Mouse (Mus musculus) CH12.LX (cell line): ENCODE results near the gene Gdpd5. TPM values are rescaled to one million over a fixed set of nuclear protein-coding genes. Genes with fewer than 3 reads are reported as not detected.

ENCODE experiments used
- DNase-seq: peaks from one replicate; pipeline ENCODE4 v3.0.0-alpha.2; 2013; ENCODE audit errors: extremely low read depth
- H3K27ac ChIP-seq: 2 replicates; pipeline ENCODE4 v1.5.1; 2012; ENCODE audit warnings: low read depth, mild to moderate bottlenecking, control low read depth, moderate library complexity; ENCODE audit not compliant: insufficient read depth
- H3K27me3 ChIP-seq: replicated peaks from 2 replicates; pipeline ENCODE3; 2012; ENCODE audit warnings: inconsistent platforms
- H3K36me3 ChIP-seq, 2 experiments: replicated peaks in 1 of 2; 2 replicates each; pipeline versions ENCODE3 to v1.6.1; 2012; ENCODE audit warnings: inconsistent platforms in 1 of 2, low read length in 1 of 2, mild to moderate bottlenecking in 1 of 2, mixed read lengths in 1 of 2, moderate library complexity in 1 of 2; ENCODE audit not compliant: control insufficient read depth in 1 of 2, insufficient read depth in 1 of 2
- H3K4me1 ChIP-seq, 2 experiments: 2 replicates each; pipeline ENCODE4 v1.6.1; 2012; ENCODE audit warnings: inconsistent platforms in 1 of 2, moderate library complexity in 1 of 2; ENCODE audit not compliant: insufficient read depth in 2 of 2, control insufficient read depth in 1 of 2
- H3K4me2 ChIP-seq: 2 replicates; pipeline ENCODE4 v1.6.1; 2012; ENCODE audit warnings: low read depth, mild to moderate bottlenecking, control low read depth; ENCODE audit not compliant: poor library complexity, insufficient read depth, severe bottlenecking
- H3K4me3 ChIP-seq, 3 experiments: fragments of 150-350 bp in 1 of 3; sonication (generic) in 1 of 3; replicated peaks in 1 of 3; 2 replicates each; pipeline versions ENCODE3 to v1.5.1; 2011 to 2012; ENCODE audit warnings: low read depth in 2 of 3, low read length in 2 of 3, mild to moderate bottlenecking in 2 of 3, moderate library complexity in 2 of 3, control low read depth in 1 of 3, improper control_type of control experiment in 1 of 3, inconsistent platforms in 1 of 3, mixed read lengths in 1 of 3; ENCODE audit not compliant: poor library complexity in 1 of 3
- H3K79me2 ChIP-seq: replicated peaks from 2 replicates; pipeline ENCODE4 v1.6.1; 2012; ENCODE audit warnings: mild to moderate bottlenecking, moderate library complexity; ENCODE audit not compliant: control insufficient read depth, poor library complexity, insufficient read depth, severe bottlenecking; ENCODE audit errors: extremely low read depth
- H3K9ac ChIP-seq: 2 replicates; pipeline ENCODE4 v1.6.1; 2012; ENCODE audit warnings: low read depth, mild to moderate bottlenecking, control low read depth, moderate library complexity; ENCODE audit not compliant: insufficient read depth
- H3K9me3 ChIP-seq: replicated peaks from 2 replicates; pipeline ENCODE3; 2012; ENCODE audit warnings: low read length, inconsistent platforms, mixed read lengths
- BHLHE40 ChIP-seq: IDR thresholded peaks from 2 replicates; pipeline ENCODE4 v1.6.1; 2011; ENCODE audit warnings: mild to moderate bottlenecking, low read depth, low read length, improper control_type of control experiment
- CHD1 ChIP-seq: IDR thresholded peaks from 2 replicates; pipeline ENCODE4 v1.6.1; 2012; ENCODE audit warnings: low read depth, low read length, improper control_type of control experiment, inconsistent platforms
- CHD2 ChIP-seq: IDR thresholded peaks from 2 replicates; pipeline ENCODE4 v1.6.1; 2011; ENCODE audit warnings: low read length, improper control_type of control experiment
- E2F4 ChIP-seq: IDR thresholded peaks from 2 replicates; pipeline ENCODE4 v1.6.1; 2011; ENCODE audit warnings: low read depth, low read length, improper control_type of control experiment; ENCODE audit not compliant: insufficient replicate concordance
- ELF1 ChIP-seq: IDR thresholded peaks from 2 replicates; pipeline ENCODE4 v1.6.1; 2014; ENCODE audit warnings: low read depth, mild to moderate bottlenecking, inconsistent platforms, low read length, improper control_type of control experiment
- EP300 ChIP-seq: IDR thresholded peaks from 2 replicates; pipeline ENCODE4 v1.6.1; 2011; ENCODE audit warnings: low read length, improper control_type of control experiment
- ETS1 ChIP-seq: conservative IDR thresholded peaks from 2 replicates; pipeline ENCODE4 v1.6.1; 2012; ENCODE audit warnings: low read depth, mild to moderate bottlenecking, inconsistent platforms, low read length, improper control_type of control experiment, moderate library complexity
- GABPA ChIP-seq: IDR thresholded peaks from 2 replicates; pipeline ENCODE4 v1.6.1; 2012; ENCODE audit warnings: low read depth, low read length, improper control_type of control experiment, inconsistent platforms; ENCODE audit not compliant: insufficient replicate concordance
- HCFC1 ChIP-seq: IDR thresholded peaks from 2 replicates; pipeline ENCODE4 v1.6.1; 2012; ENCODE audit warnings: low read depth, mild to moderate bottlenecking, inconsistent platforms, low read length, improper control_type of control experiment
- IRF4 ChIP-seq: IDR thresholded peaks from 2 replicates; pipeline ENCODE4 v1.6.1; 2014; ENCODE audit warnings: low read depth, mild to moderate bottlenecking, inconsistent platforms, low read length, improper control_type of control experiment
- KAT2A ChIP-seq: IDR thresholded peaks from 2 replicates; pipeline ENCODE4 v1.6.1; 2012; ENCODE audit warnings: low read length, improper control_type of control experiment, inconsistent platforms; ENCODE audit not compliant: insufficient replicate concordance
- MAFK ChIP-seq: IDR thresholded peaks from 2 replicates; pipeline ENCODE4 v1.6.1; 2011; ENCODE audit warnings: low read length, improper control_type of control experiment; ENCODE audit not compliant: insufficient replicate concordance
- MAX ChIP-seq: IDR thresholded peaks from 2 replicates; pipeline ENCODE4 v1.6.1; 2011; ENCODE audit warnings: low read length, improper control_type of control experiment
- MEF2A ChIP-seq: IDR thresholded peaks from 2 replicates; pipeline ENCODE4 v1.6.1; 2014; ENCODE audit warnings: low read depth, mild to moderate bottlenecking, inconsistent platforms, low read length, improper control_type of control experiment, borderline replicate concordance
- MXI1 ChIP-seq: IDR thresholded peaks from 2 replicates; pipeline ENCODE4 v1.6.1; 2011; ENCODE audit warnings: mild to moderate bottlenecking, low read depth, low read length, improper control_type of control experiment
- MYC ChIP-seq: IDR thresholded peaks from 2 replicates; pipeline ENCODE4 v1.6.1; 2011; ENCODE audit warnings: low read depth, mild to moderate bottlenecking, improper control_type of control experiment, low read length
- NELFE ChIP-seq: IDR thresholded peaks from 2 replicates; pipeline ENCODE4 v1.6.1; 2011; ENCODE audit warnings: low read depth, low read length, improper control_type of control experiment
- PAX5 ChIP-seq: IDR thresholded peaks from 2 replicates; pipeline ENCODE4 v1.6.1; 2012; ENCODE audit warnings: low read length, inconsistent platforms, mixed read lengths
- POLR2AphosphoS2 ChIP-seq: IDR thresholded peaks from 2 replicates; pipeline ENCODE4 v1.6.1; 2011; ENCODE audit warnings: low read depth, low read length, improper control_type of control experiment
- RCOR1 ChIP-seq: conservative IDR thresholded peaks from 2 replicates; pipeline ENCODE4 v1.6.1; 2012; ENCODE audit warnings: low read depth, mild to moderate bottlenecking, inconsistent platforms, low read length, improper control_type of control experiment
- SMC3 ChIP-seq: IDR thresholded peaks from 2 replicates; pipeline ENCODE4 v1.6.1; 2011; ENCODE audit warnings: low read depth, low read length, improper control_type of control experiment
- TBP ChIP-seq: conservative IDR thresholded peaks from 2 replicates; pipeline ENCODE4 v1.6.1; 2011; ENCODE audit warnings: low read depth, low read length, improper control_type of control experiment
- TCF12 ChIP-seq: IDR thresholded peaks from 2 replicates; pipeline ENCODE4 v1.6.1; 2014; ENCODE audit warnings: low read depth, mild to moderate bottlenecking, inconsistent platforms, low read length, improper control_type of control experiment
- UBTF ChIP-seq: IDR thresholded peaks from 2 replicates; pipeline ENCODE4 v1.6.1; 2012; ENCODE audit warnings: low read depth, mild to moderate bottlenecking, inconsistent platforms, low read length, improper control_type of control experiment, moderate library complexity
- USF1 ChIP-seq: IDR thresholded peaks from 2 replicates; pipeline ENCODE4 v1.6.1; 2014; ENCODE audit warnings: low read depth, mild to moderate bottlenecking, inconsistent platforms, low read length, improper control_type of control experiment
- ZMIZ1 ChIP-seq: IDR thresholded peaks from 2 replicates; pipeline ENCODE4 v1.6.1; 2012; ENCODE audit warnings: low read depth, mild to moderate bottlenecking, inconsistent platforms, low read length, improper control_type of control experiment
- ZNF384 ChIP-seq: IDR thresholded peaks from 2 replicates; pipeline ENCODE4 v1.6.1; 2012; ENCODE audit warnings: low read depth, low read length, improper control_type of control experiment, inconsistent platforms
- dilution Hi-C: fragments of 300-500 bp; cut with MboI; formaldehyde crosslinking; loops from 2 replicates; pipeline ENCODE4 v1.14.3; 2020; ENCODE audit warnings: low sequenced_read_pairs; ENCODE audit not compliant: extremely low pct_unique_long_range_greater_than_20kb, extremely low pct_ligation_motif_present
- in situ Hi-C: fragments of 300-500 bp; cut with MboI; formaldehyde crosslinking; loops from 3 replicates; pipeline ENCODE4 v1.14.3; 2019; ENCODE audit warnings: low sequenced_read_pairs, low pct_ligation_motif_present, low pct_unique_long_range_greater_than_20kb, mixed read lengths
- polyA plus RNA-seq: library from polyadenylated mRNA; unstranded; fragments of >175 nt; gene quantifications from 2 replicates; pipeline ENCODE4 v1.2.1, GENCODE M21; 2012; ENCODE audit warnings: low read depth; ENCODE audit not compliant: insufficient read length
- total RNA-seq, 2 experiments: library from RNA; depleted of rRNA; stranded (reverse); fragments of 300-350 nt in 1 of 2; fragments of >200 nt in 1 of 2; gene quantifications; 2 replicates each; pipeline ENCODE4 v1.2.3; 2012 to 2014

The Gdpd5 gene
- total and polyA plus RNA-seq, 3 experiments, result 2.4 to 9.1 (median 9.0) TPM

- H3K4me1 ChIP-seq, result peaks cover 0 to 40% of the 10 kb centered on the region in 2 experiments; a peak in 2 of 4 replicates
- peaks cover 6 to 95% of the 10 kb centered on the region in 2 experiments for H3K36me3 ChIP-seq
- H3K27me3 ChIP-seq, result no peaks in the 10 kb centered on the region
- no peak for TF ChIP-seq GABPA
- no peak for TF ChIP-seq USF1
- no peak for TF ChIP-seq CHD1
- TF ChIP-seq MEF2A, result no peak
- TF ChIP-seq BHLHE40, result no peak
- no peak for TF ChIP-seq NELFE
- TF ChIP-seq IRF4, result no peak
- TF ChIP-seq MYC, result no peak
- no peak overlapping the region for H3K4me2 ChIP-seq
- H3K9ac ChIP-seq, result no peak overlapping the region
- in situ Hi-C loops (no loop called here), dilution Hi-C loops (no loop called here)
- H3K4me3 ChIP-seq, result no peak overlapping the region
- no peaks in the 10 kb centered on the region for H3K79me2 ChIP-seq
- DNase-seq, result no peak
- H3K27ac ChIP-seq, result no peak overlapping the region
- no peaks in the 10 kb centered on the region for H3K9me3 ChIP-seq
Observed at GRCm38 (mm10) chr7:99390559-99390958, 9.3 kb downstream of the Gdpd5 start.

GRCm38 (mm10) chr7:99392696-99393095, 11.5 kb downstream of the Gdpd5 start:
- in situ Hi-C loops, result no loop called here
- H3K27ac ChIP-seq, result no peak overlapping the region
- H3K4me2 ChIP-seq, result no peak overlapping the region

GRCm38 (mm10) chr7:99393711-99394325, 12.6 kb downstream of the Gdpd5 start:
- Histone ChIP-seq H3K9ac (no peak overlapping the region), H3K27me3 (no peaks in the 10 kb centered on the region), H3K36me3 (peaks cover 2 to 76% of the 10 kb centered on the region in 2 experiments), H3K9me3 (no peaks in the 10 kb centered on the region), H3K4me1 (peaks cover 0 to 53% of the 10 kb centered on the region in 2 experiments; a peak in 3 of 4 replicates), H3K4me3 (no peak overlapping the region), H3K79me2 (no peaks in the 10 kb centered on the region), H3K27ac (no peak overlapping the region), H3K4me2 (no peak overlapping the region)
- no peak for DNase-seq
- no peak for TF ChIP-seq BHLHE40
- no peak for TF ChIP-seq MAX
- TF ChIP-seq PAX5, result no peak
- no peak for TF ChIP-seq TBP
- no peak for TF ChIP-seq USF1
- no peak for TF ChIP-seq TCF12
- no peak for TF ChIP-seq ELF1
- no peak for TF ChIP-seq POLR2AphosphoS2
- TF ChIP-seq EP300, result no peak
- no peak for TF ChIP-seq HCFC1
- TF ChIP-seq CHD1, result no peak
- no peak for TF ChIP-seq MXI1
- no peak for TF ChIP-seq CHD2
- TF ChIP-seq MAFK, result no peak
- no peak for TF ChIP-seq E2F4
- no peak for TF ChIP-seq KAT2A
- dilution Hi-C loops, result no loop called here
- in situ Hi-C loops, result no loop called here

More at GRCm38 (mm10) chr7:99392696-99393095, 11.5 kb downstream of the Gdpd5 start:
- Histone ChIP-seq H3K4me3 (no peak overlapping the region), H3K79me2 (no peaks in the 10 kb centered on the region), H3K36me3 (peaks cover 2 to 84% of the 10 kb centered on the region in 2 experiments), H3K27me3 (no peaks in the 10 kb centered on the region)
- dilution Hi-C loops, result no loop called here
- no peak for TF ChIP-seq KAT2A
- no peak for TF ChIP-seq SMC3
- TF ChIP-seq RCOR1, result no peak
- TF ChIP-seq ZNF384, result no peak
- no peak for TF ChIP-seq NELFE
- TF ChIP-seq ETS1, result no peak
- no peak for TF ChIP-seq CHD2
- TF ChIP-seq CHD1, result no peak
- no peak for TF ChIP-seq IRF4
- no peak for TF ChIP-seq TBP
- TF ChIP-seq ZMIZ1, result no peak
- no peak for TF ChIP-seq MEF2A
- TF ChIP-seq UBTF, result no peak
- TF ChIP-seq, all 38 proteins: peak for 0
- no peak for DNase-seq
- H3K9ac ChIP-seq, result no peak overlapping the region
- peaks cover 0 to 56% of the 10 kb centered on the region in 2 experiments; a peak in 3 of 4 replicates for H3K4me1 ChIP-seq
- H3K9me3 ChIP-seq, result no peaks in the 10 kb centered on the region
